Mouse (Mus musculus) embryonic fibroblast, embryonic 13.5 days (primary cell): ENCODE measurements around the gene Anxa6. TPM values are rescaled to one million over a fixed set of nuclear protein-coding genes. Genes with fewer than 3 reads are reported as not detected.

Source experiments
- H3K27ac ChIP-seq: 2 replicates; pipeline ENCODE4 v1.5.1; 2012; ENCODE audit warnings: low read length, control low read depth, inconsistent platforms; ENCODE audit not compliant: insufficient read depth
- H3K4me1 ChIP-seq: 2 replicates; pipeline ENCODE4 v1.6.1; 2011; ENCODE audit warnings: low read length; ENCODE audit not compliant: control insufficient read depth, insufficient read depth
- H3K4me3 ChIP-seq: 2 replicates; pipeline ENCODE4 v1.5.1; 2011; ENCODE audit warnings: mild to moderate bottlenecking, control low read depth, low read length; ENCODE audit not compliant: insufficient read depth
- CTCF ChIP-seq: IDR thresholded peaks from 2 replicates; pipeline ENCODE4 v1.5.1; 2011; ENCODE audit warnings: mild to moderate bottlenecking, control low read depth, low read length, moderate library complexity, borderline replicate concordance; ENCODE audit not compliant: insufficient read depth
- POLR2A ChIP-seq: IDR thresholded peaks from 2 replicates; pipeline ENCODE4 v1.6.1; 2011; ENCODE audit warnings: low read depth, mild to moderate bottlenecking, control low read depth, low read length, moderate library complexity
- polyA plus RNA-seq: library from polyadenylated mRNA; stranded (reverse); fragments of >200 nt; gene quantifications from 2 replicates; pipeline ENCODE4 v1.2.4, GENCODE M21; 2011; ENCODE audit warnings: low read depth; ENCODE audit not compliant: missing spikeins, insufficient read length

The Anxa6 gene
- polyA plus RNA-seq, 1 experiment: 288 TPM

- TF ChIP-seq CTCF (no peak), POLR2A (no peak)
- Histone ChIP-seq H3K4me3 (no peak overlapping the region), H3K27ac (no peak overlapping the region), H3K4me1 (peaks cover 3% of the 10 kb centered on the region; the same call in 1 of the 2 replicates)
Observed at GRCm38 (mm10) chr11:55066921-55067320, 33.7 kb upstream of the Anxa6 start.

GRCm38 (mm10) chr11:55062856-55063255 lies 29.6 kb upstream of the Anxa6 start:
- no peak overlapping the region for H3K27ac ChIP-seq
- H3K4me1 ChIP-seq: peaks cover 3% of the 10 kb centered on the region; the same call in 1 of the 2 replicates
- no peak overlapping the region for H3K4me3 ChIP-seq
- no peak for TF ChIP-seq POLR2A

- TF ChIP-seq POLR2A (no peak), CTCF (no peak)
- Histone ChIP-seq H3K4me1 (peaks cover 3% of the 10 kb centered on the region; the same call in 1 of the 2 replicates), H3K27ac (no peak overlapping the region), H3K4me3 (no peak overlapping the region)
Observed at GRCm38 (mm10) chr11:55060802-55061201, 27.6 kb upstream of the Anxa6 start.

DNA sequence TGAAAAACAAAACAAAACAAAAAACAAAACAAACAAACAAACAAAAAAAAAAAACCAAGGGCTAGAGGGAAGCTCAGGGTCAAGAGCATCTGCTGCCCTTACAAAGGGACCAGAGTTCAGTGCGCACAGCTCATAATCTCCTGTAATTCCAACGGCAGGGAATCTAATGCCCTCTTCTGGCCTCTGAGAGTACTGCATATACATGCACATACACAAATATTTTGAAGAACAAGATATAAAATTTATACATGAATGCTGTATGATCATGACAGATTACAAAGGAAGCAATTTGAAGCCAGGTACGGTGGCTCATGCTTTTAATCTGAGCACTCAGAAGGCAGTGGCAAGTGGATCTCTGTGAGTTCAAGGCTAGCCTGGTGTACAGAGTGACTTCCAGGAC lies 24.3 kb upstream of the Anxa6 start:
- Histone ChIP-seq H3K27ac (no peak overlapping the region), H3K4me1 (no peaks in the 10 kb centered on the region), H3K4me3 (no peak overlapping the region)
- TF ChIP-seq POLR2A: no peak
- TF ChIP-seq CTCF: no peak

DNA sequence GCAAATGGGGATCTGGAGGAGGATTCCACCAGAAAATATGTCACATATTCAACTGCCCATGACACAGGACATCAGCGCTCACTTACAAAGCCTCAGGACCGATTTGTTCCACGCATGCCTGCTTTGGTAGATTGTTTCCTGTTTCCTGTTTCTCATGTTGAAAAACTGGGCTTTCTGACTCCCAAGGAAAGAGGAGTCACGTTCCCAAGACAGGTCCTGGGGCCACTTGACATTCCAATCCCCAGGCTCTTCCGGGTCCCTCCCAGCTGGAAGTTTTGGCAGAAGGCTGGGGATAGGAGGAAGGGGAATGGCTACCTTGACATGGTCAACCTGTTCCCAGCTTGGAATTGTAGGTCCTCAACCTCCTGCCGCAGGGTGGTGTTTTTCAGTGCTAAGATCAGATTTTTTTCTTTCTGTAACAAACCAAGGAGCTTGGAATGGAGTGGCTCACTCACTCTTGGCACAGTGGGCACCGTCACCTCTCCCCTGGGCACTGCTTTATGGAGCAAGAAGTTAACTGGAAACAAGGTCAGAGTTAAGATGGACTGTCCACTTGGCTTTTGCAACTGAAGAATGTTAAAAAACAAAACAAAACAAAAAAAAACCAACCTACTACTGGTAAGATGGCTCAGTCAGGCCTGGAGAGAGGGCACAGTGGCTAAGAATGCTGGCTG lies 17.7 kb upstream of the Anxa6 start:
- H3K4me1 ChIP-seq: no peaks in the 10 kb centered on the region
- TF ChIP-seq POLR2A: no peak
- no peak for TF ChIP-seq CTCF
- no peak overlapping the region for H3K27ac ChIP-seq
- no peak overlapping the region for H3K4me3 ChIP-seq

DNA sequence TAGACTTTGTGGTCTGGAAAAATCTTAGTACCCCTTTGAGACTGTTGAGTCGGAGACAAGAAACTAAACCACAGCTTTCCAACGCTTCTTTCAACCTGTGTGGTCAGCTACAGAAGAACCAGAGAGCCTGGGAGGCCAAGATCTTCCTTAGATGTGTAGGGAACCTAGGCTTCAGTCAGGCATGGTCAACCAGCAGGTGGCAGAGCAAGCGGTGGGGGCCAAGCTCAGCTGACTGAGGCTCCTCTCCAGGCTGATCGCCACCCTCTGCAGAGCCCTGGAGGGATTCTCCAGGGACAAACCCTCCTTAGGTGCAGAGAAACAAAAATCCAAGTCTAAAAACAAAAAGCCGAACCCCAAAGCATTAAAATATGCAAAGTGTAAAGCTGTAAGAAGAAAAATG lies 13.4 kb upstream of the Anxa6 start:
- Histone ChIP-seq H3K4me3 (no peak overlapping the region), H3K4me1 (no peaks in the 10 kb centered on the region), H3K27ac (no peak overlapping the region)
- TF ChIP-seq POLR2A: no peak
- TF ChIP-seq CTCF: peak; percentile 80

DNA sequence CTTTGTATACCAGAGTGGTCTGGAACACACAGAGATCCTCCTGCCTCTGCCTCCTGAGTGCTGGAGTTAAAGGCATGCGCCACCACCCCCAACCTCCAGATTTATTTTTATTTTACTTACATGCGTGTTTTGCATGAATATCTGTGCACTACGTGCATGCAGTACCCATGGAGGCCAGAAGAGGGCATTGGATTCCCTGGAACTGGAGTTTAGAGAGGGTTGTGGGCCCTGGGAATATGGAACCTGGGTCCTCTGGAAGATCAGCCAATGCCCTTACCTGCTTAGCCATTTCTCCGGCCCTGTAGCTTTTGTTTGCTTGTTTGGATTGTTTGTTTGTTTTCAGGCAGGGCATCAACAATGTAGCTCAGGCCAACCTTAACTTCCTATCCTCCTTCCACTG lies 8.1 kb upstream of the Anxa6 start:
- H3K27ac ChIP-seq: no peak overlapping the region
- no peak for TF ChIP-seq POLR2A
- no peak for TF ChIP-seq CTCF
- no peaks in the 10 kb centered on the region for H3K4me1 ChIP-seq
- H3K4me3 ChIP-seq: no peak overlapping the region

- Histone ChIP-seq H3K27ac (no peak overlapping the region), H3K4me3 (no peak overlapping the region), H3K4me1 (no peaks in the 10 kb centered on the region)
- TF ChIP-seq CTCF: peak; percentile 90
- TF ChIP-seq POLR2A: no peak
Observed at GRCm38 (mm10) chr11:55039591-55039990, 6.3 kb upstream of the Anxa6 start.

- Histone ChIP-seq H3K4me1 (0 out of 2 replicates have a peak, but pooled peaks cover 3% of the 10 kb centered on the region), H3K4me3 (no peak overlapping the region), H3K27ac (no peak overlapping the region)
- TF ChIP-seq CTCF (no peak), POLR2A (no peak)
Observed at GRCm38 (mm10) chr11:55036601-55037000, 3.4 kb upstream of the Anxa6 start.

GRCm38 (mm10) chr11:55032286-55032685 lies 959 bp downstream of the Anxa6 start:
- no peak for TF ChIP-seq POLR2A
- no peak for TF ChIP-seq CTCF
- peak overlapping the region; percentile 70 for H3K27ac ChIP-seq
- peaks cover 17% of the 10 kb centered on the region for H3K4me1 ChIP-seq
- peak overlapping the region; percentile 84 for H3K4me3 ChIP-seq

- peak overlapping the region; percentile 64 for H3K27ac ChIP-seq
- H3K4me3 ChIP-seq: peak overlapping the region; percentile 84
- TF ChIP-seq POLR2A: peak; percentile 21; the same call in 1 of the 2 replicates
- no peak for TF ChIP-seq CTCF
- peaks cover 20% of the 10 kb centered on the region for H3K4me1 ChIP-seq
Observed at GRCm38 (mm10) chr11:55031991-55032280, 1.3 kb downstream of the Anxa6 start.
